Comparison of ENCODE assay signal across 9 mouse cellular contexts in genomic region chr15:80065414-80065813, GRCm38 (mm10). TPM values are rescaled to one million over a fixed set of nuclear protein-coding genes. Genes with fewer than 3 reads are reported as not detected.
DNase-seq lines count a peak whose midpoint lies in the region; ATAC-seq and TF ChIP-seq lines count a peak whose summit lies in the region.
"Had no signal": no experiment of that assay in that cellular context is flagged by ENCODE, and none has a peak within 500 bp of the region (broad histone marks: within the 10 kb centered on the region; RNA-seq: fewer than 3 reads in every experiment).

No protein-coding gene starts in this region.

- H3K79me2 ChIP-seq in CH12.LX (replicated peaks; ENCODE audit: control insufficient read depth, extremely low read depth, insufficient read depth, poor library complexity, severe bottlenecking), result no peaks in the 10 kb centered on the region

- DNase-seq in hindbrain, embryonic 11.5 days (ENCODE audit: low spot score), result peak; percentile 64
- DNase-seq in CH12.LX (ENCODE audit: extremely low read depth), result no peak
- no peak for DNase-seq in lung, postnatal 0 days (ENCODE audit: low spot score)
- DNase-seq in heart, postnatal 10 days, result no peak
- no peak for DNase-seq in layer of hippocampus, adult 11-12 months (ENCODE audit: low spot score)
- no peak for DNase-seq in urinary bladder, postnatal 10 days (ENCODE audit: low spot score)

- peak; percentile 65 for TF ChIP-seq RAD21 in CH12.LX (IDR thresholded peaks at IDR 0.05; ENCODE audit: low read depth, low read length)

- in situ Hi-C loops in CH12.LX (cut with MboI; ENCODE audit: low pct_ligation_motif_present, low pct_unique_long_range_greater_than_20kb, low sequenced_read_pairs), result no loop called here

- no peak for TF ChIP-seq EP300 in CH12.LX (IDR thresholded peaks at IDR 0.05; ENCODE audit: low read length)
- no peak for TF ChIP-seq EP300 in lung, postnatal 0 days (IDR thresholded peaks at IDR 0.05)

- no peaks in the 10 kb centered on the region for H3K27me3 ChIP-seq in hindbrain, embryonic 11.5 days (ENCODE audit: control insufficient read depth, insufficient read depth, low read length)
- H3K27me3 ChIP-seq in hindbrain, embryonic 12.5 days, result no peaks in the 10 kb centered on the region
- H3K27me3 ChIP-seq in CH12.LX (replicated peaks), result peaks cover 3% of the 10 kb centered on the region
- no peaks in the 10 kb centered on the region for H3K27me3 ChIP-seq in lung, postnatal 0 days (replicated peaks; ENCODE audit: insufficient read depth, low read length)
- H3K27me3 ChIP-seq: limb, embryonic 13.5 days had no signal

- dilution Hi-C loops in CH12.LX (cut with MboI; ENCODE audit: extremely low pct_ligation_motif_present, extremely low pct_unique_long_range_greater_than_20kb, low sequenced_read_pairs), result no loop called here

- H3K36me3 ChIP-seq in hindbrain, embryonic 11.5 days (ENCODE audit: control insufficient read depth, insufficient read depth, low read length), result no peaks in the 10 kb centered on the region
- no peaks in the 10 kb centered on the region for H3K36me3 ChIP-seq in hindbrain, embryonic 12.5 days
- H3K36me3 ChIP-seq in CH12.LX (replicated peaks in 1 of 2; ENCODE audit: control insufficient read depth in 1 of 2, insufficient read depth in 1 of 2, low read length in 1 of 2), result no peaks in the 10 kb centered on the region
- H3K36me3 ChIP-seq in lung, postnatal 0 days (ENCODE audit: insufficient read depth, low read length), result no peaks in the 10 kb centered on the region
- H3K36me3 ChIP-seq: limb, embryonic 13.5 days had no signal

- intact Hi-C loops in heart, postnatal 10 days (cut with DNase I), result no loop called here

- 10% methylated on average over 13 of the region's 13 CpGs for WGBS in hindbrain, embryonic 11.5 days
- 16% methylated on average over 13 of the region's 13 CpGs for WGBS in hindbrain, embryonic 12.5 days
- 47% methylated on average over 13 of the region's 13 CpGs for WGBS in bone marrow, adult 2 months
- WGBS in lung, postnatal 0 days, result 13% methylated on average over 13 of the region's 13 CpGs

- no peaks in the 10 kb centered on the region for H3K9me3 ChIP-seq in hindbrain, embryonic 11.5 days (ENCODE audit: control insufficient read depth, low read length)
- H3K9me3 ChIP-seq in hindbrain, embryonic 12.5 days (replicated peaks), result no peaks in the 10 kb centered on the region
- H3K9me3 ChIP-seq in CH12.LX (replicated peaks; ENCODE audit: low read length), result no peaks in the 10 kb centered on the region
- H3K9me3 ChIP-seq in lung, postnatal 0 days (ENCODE audit: low read length), result no peaks in the 10 kb centered on the region
- H3K9me3 ChIP-seq: limb, embryonic 13.5 days had no signal

- no peak overlapping the region for H3K4me2 ChIP-seq in hindbrain, embryonic 11.5 days (replicated peaks; ENCODE audit: low read depth, low read length)
- H3K4me2 ChIP-seq in hindbrain, embryonic 12.5 days (replicated peaks), result no peak overlapping the region
- H3K4me2 ChIP-seq in CH12.LX (ENCODE audit: insufficient read depth, low read depth, poor library complexity, severe bottlenecking), result no peak overlapping the region
- H3K4me2 ChIP-seq in lung, postnatal 0 days (replicated peaks; ENCODE audit: low read depth, low read length), result no peak overlapping the region
- H3K4me2 ChIP-seq: limb, embryonic 13.5 days had no signal

- no peak overlapping the region for H3K9ac ChIP-seq in hindbrain, embryonic 11.5 days (ENCODE audit: low read depth, low read length)
- H3K9ac ChIP-seq in hindbrain, embryonic 12.5 days, result no peak overlapping the region
- no peak overlapping the region for H3K9ac ChIP-seq in CH12.LX (ENCODE audit: insufficient read depth, low read depth)
- H3K9ac ChIP-seq in lung, postnatal 0 days (replicated peaks; ENCODE audit: low read depth), result no peak overlapping the region
- H3K9ac ChIP-seq: limb, embryonic 13.5 days had no signal

- TF ChIP-seq POLR2A in CH12.LX (IDR thresholded peaks at IDR 0.05; ENCODE audit: low read depth, low read length), result no peak
- TF ChIP-seq POLR2A in bone marrow, adult 2 months (IDR thresholded peaks at IDR 0.05; ENCODE audit: borderline replicate concordance, control insufficient read depth, low read depth, low read length), result no peak

- no peaks in the 10 kb centered on the region for H3K4me1 ChIP-seq in hindbrain, embryonic 11.5 days (replicated peaks; ENCODE audit: control insufficient read depth, insufficient read depth, low read length)
- H3K4me1 ChIP-seq in hindbrain, embryonic 12.5 days, result peaks cover 13% of the 10 kb centered on the region
- H3K4me1 ChIP-seq in CH12.LX (ENCODE audit: control insufficient read depth in 1 of 2, insufficient read depth in 2 of 2), result peaks cover 29 to 51% of the 10 kb centered on the region in 2 experiments
- H3K4me1 ChIP-seq in bone marrow, adult 2 months (ENCODE audit: control insufficient read depth, insufficient read depth, low read length), result no peaks in the 10 kb centered on the region
- H3K4me1 ChIP-seq in lung, postnatal 0 days (ENCODE audit: insufficient read depth, low read depth, low read length), result no peaks in the 10 kb centered on the region

- TF ChIP-seq CTCF in CH12.LX (conservative IDR thresholded peaks at IDR 0.05 in 1 of 2, IDR thresholded peaks at IDR 0.05 in 1 of 2; ENCODE audit: low read depth in 2 of 2, low read length in 2 of 2), result peak; percentile 51 to 71; a peak in 3 of 4 replicates
- TF ChIP-seq CTCF in bone marrow, adult 2 months (IDR thresholded peaks at IDR 0.05; ENCODE audit: control insufficient read depth, insufficient read depth, low read length), result peak; percentile 47; the same call in 1 of the 2 replicates
- peak; percentile 73 for TF ChIP-seq CTCF in lung, postnatal 0 days (IDR thresholded peaks at IDR 0.05)

- H3K4me3 ChIP-seq in hindbrain, embryonic 11.5 days (ENCODE audit: low read depth, low read length), result no peak overlapping the region
- H3K4me3 ChIP-seq in hindbrain, embryonic 12.5 days, result no peak overlapping the region
- H3K4me3 ChIP-seq in CH12.LX (replicated peaks in 1 of 3; ENCODE audit: low read depth in 2 of 3, low read length in 2 of 3, poor library complexity in 1 of 3), result no peak overlapping the region
- H3K4me3 ChIP-seq in bone marrow, adult 2 months (replicated peaks; ENCODE audit: control insufficient read depth, low read depth, low read length), result no peak overlapping the region
- H3K4me3 ChIP-seq in lung, postnatal 0 days (ENCODE audit: low read depth, low read length), result no peak overlapping the region
- H3K4me3 ChIP-seq: limb, embryonic 13.5 days had no signal

- ATAC-seq in hindbrain, embryonic 11.5 days (ENCODE audit: low FRiP score), result no peak
- no peak for ATAC-seq in hindbrain, embryonic 12.5 days (ENCODE audit: low FRiP score)
- ATAC-seq in lung, postnatal 0 days, result 0 out of 2 replicates have a peak, but pooled peaks have one; percentile 17

- H3K27ac ChIP-seq in hindbrain, embryonic 11.5 days (ENCODE audit: low read depth, low read length), result no peak overlapping the region
- H3K27ac ChIP-seq in hindbrain, embryonic 12.5 days, result no peak overlapping the region
- H3K27ac ChIP-seq in CH12.LX (ENCODE audit: insufficient read depth, low read depth), result no peak overlapping the region
- no peak overlapping the region for H3K27ac ChIP-seq in bone marrow, adult 2 months (ENCODE audit: control insufficient read depth, insufficient read depth, low read depth, low read length, poor library complexity)
- H3K27ac ChIP-seq in lung, postnatal 0 days (ENCODE audit: low read length), result no peak overlapping the region
- H3K27ac ChIP-seq: limb, embryonic 13.5 days had no signal

TF ChIP-seq in CH12.LX, 34 proteins besides CTCF, POLR2A, EP300 and RAD21:
- peak; percentile 23; the same call in 1 of the 2 replicates for TF ChIP-seq ZC3H11A (IDR thresholded peaks at IDR 0.05; ENCODE audit: low read depth, low read length)
- no peak for TF ChIP-seq IRF4 (IDR thresholded peaks at IDR 0.05; ENCODE audit: low read depth, low read length)
- peak; percentile 75 for TF ChIP-seq SMC3 (IDR thresholded peaks at IDR 0.05; ENCODE audit: low read depth, low read length)
- TF ChIP-seq TBP (conservative IDR thresholded peaks at IDR 0.05; ENCODE audit: low read depth, low read length), result no peak
- TF ChIP-seq RCOR1 (conservative IDR thresholded peaks at IDR 0.05; ENCODE audit: low read depth, low read length), result no peak
- no peak for TF ChIP-seq GABPA (IDR thresholded peaks at IDR 0.05; ENCODE audit: insufficient replicate concordance, low read depth, low read length)

RNA-seq across cellular contexts. Expression of gene Syngr1, which starts 25.7 kb away (rescaled TPM):
- polyA plus RNA-seq in hindbrain, embryonic 11.5 days (2014; fragmentation: Nextera tagmentation; extraction: Ambion mirVana), result 7.3 and 8.9 TPM in 2 replicates
- polyA plus RNA-seq in hindbrain, embryonic 12.5 days (2016; fragmentation: Nextera tagmentation; extraction: Ambion mirVana), result 11.6 and 14.3 TPM in 2 replicates
- total RNA-seq in CH12.LX (2012; rRNA removed), result 10.7 and 14.8 TPM in 2 replicates
- 6.0 and 9.7 TPM in 2 replicates for total RNA-seq in CH12.LX (2014; rRNA removed)
- 7.0 and 11.3 TPM in 2 replicates for polyA plus RNA-seq in CH12.LX (2012; ENCODE audit: insufficient read length, low read depth)
- polyA plus RNA-seq in bone marrow, adult 2 months (2011; ENCODE audit: insufficient read depth, insufficient read length, low replicate concordance, missing spikeins), result 10.7 and 13.4 TPM in 2 replicates
- 34.4 and 35.3 TPM in 2 replicates for polyA plus RNA-seq in lung, postnatal 0 days (2015; fragmentation: Nextera tagmentation; extraction: Ambion mirVana)
- 10 to 100 TPM; 84.9 to 86.7 TPM for total RNA-seq in heart, postnatal 10 days (2021)

RNA-seq across cellular contexts. Expression of gene Rpl3, which starts 26.3 kb away (rescaled TPM):
- 1,014 and 1,045 TPM in 2 replicates for polyA plus RNA-seq in hindbrain, embryonic 11.5 days (2014; fragmentation: Nextera tagmentation; extraction: Ambion mirVana)
- 642 and 670 TPM in 2 replicates for polyA plus RNA-seq in hindbrain, embryonic 12.5 days (2016; fragmentation: Nextera tagmentation; extraction: Ambion mirVana)
- total RNA-seq in CH12.LX (2012; rRNA removed), result 3,351 and 3,819 TPM in 2 replicates
- 2,106 and 2,198 TPM in 2 replicates for total RNA-seq in CH12.LX (2014; rRNA removed)
- 2,552 and 2,592 TPM in 2 replicates for polyA plus RNA-seq in CH12.LX (2012; ENCODE audit: insufficient read length, low read depth)
- 708 and 1,315 TPM in 2 replicates for polyA plus RNA-seq in bone marrow, adult 2 months (2011; ENCODE audit: insufficient read depth, insufficient read length, low replicate concordance, missing spikeins)
- 554 and 577 TPM in 2 replicates for polyA plus RNA-seq in lung, postnatal 0 days (2015; fragmentation: Nextera tagmentation; extraction: Ambion mirVana)
- 100 to 1,000 TPM; 486 to 496 TPM for total RNA-seq in heart, postnatal 10 days (2021)

RNA-seq across cellular contexts. Expression of gene Pdgfb, which starts 50.6 kb away (rescaled TPM):
- polyA plus RNA-seq in hindbrain, embryonic 11.5 days (2014; fragmentation: Nextera tagmentation; extraction: Ambion mirVana), result 1.9 and 2.2 TPM in 2 replicates
- polyA plus RNA-seq in hindbrain, embryonic 12.5 days (2016; fragmentation: Nextera tagmentation; extraction: Ambion mirVana), result 2.5 and 3.2 TPM in 2 replicates
- total RNA-seq in CH12.LX (2012; rRNA removed), result not detected in 2 replicates
- not detected in 2 replicates for total RNA-seq in CH12.LX (2014; rRNA removed)
- polyA plus RNA-seq in CH12.LX (2012; ENCODE audit: insufficient read length, low read depth), result not detected in 2 replicates
- 4.1 and 7.8 TPM in 2 replicates for polyA plus RNA-seq in bone marrow, adult 2 months (2011; ENCODE audit: insufficient read depth, insufficient read length, low replicate concordance, missing spikeins)
- polyA plus RNA-seq in lung, postnatal 0 days (2015; fragmentation: Nextera tagmentation; extraction: Ambion mirVana), result 10.5 and 14.2 TPM in 2 replicates
- total RNA-seq in heart, postnatal 10 days (2021), result 10 to 100 TPM; 49.2 to 56.2 TPM
